Mouse (Mus musculus): ENCODE results near the gene Bud23. TPM values are rescaled to one million over a fixed set of nuclear protein-coding genes. Genes with fewer than 3 reads are reported as not detected.
"Not testable (repeated sequence)": the region's sequence is repeated elsewhere in the genome, so short reads cannot be mapped to it uniquely, and the experiment has no call there.

Gene Bud23
- total RNA-seq (2021), result 10 to 100 TPM; 25.8 to 26.2 TPM
- long read RNA-seq, experiment 1, partial matches to known transcripts, result 50 of 53 reads
- long read RNA-seq, experiment 1, other reads (novel, unspliced or antisense), result 3 of 53 reads
- long read RNA-seq, experiment 2, partial matches to known transcripts, result 49 of 49 reads
- long read RNA-seq, experiment 2, other reads (novel, unspliced or antisense), result 0 of 49 reads

- DNase-seq, result not testable (repeated sequence)
- peak within 1 kb of the TSS; percentile 81 for H3K4me3 ChIP-seq
- intact Hi-C loops (cut with DNase I), result loop anchor here (5.0 kb wide), 1 partner anchor 53 kb away; no protein-coding TSS in a partner anchor
- H3K27ac ChIP-seq, result peak within 1 kb of the TSS; percentile 96
Measured at GRCm38 (mm10) chr5:135064909-135065446, at the start of gene Bud23. Bud23 (minus strand) TSS chr5:135064959.

- DNase-seq, result no peak
- intact Hi-C loops (cut with DNase I), result no loop called here
- Histone ChIP-seq H3K27ac (peak overlapping the region; percentile 8; the same call in 1 of the 2 replicates), H3K4me3 (no peak overlapping the region)
- no peak for TF ChIP-seq CTCF (IDR thresholded peaks at IDR 0.05)
Measured at GRCm38 (mm10) chr5:135113782-135114181, 49.0 kb upstream of the Bud23 start.

GRCm38 (mm10) chr5:135109976-135110375 is 45.2 kb upstream of the Bud23 start:
- Histone ChIP-seq H3K4me3 (no peak overlapping the region; the same call in 1 of the 2 replicates), H3K27ac (peak overlapping the region; percentile 95)
- no peak for TF ChIP-seq CTCF (IDR thresholded peaks at IDR 0.05)
- no peak for DNase-seq
- intact Hi-C loops (cut with DNase I), result no loop called here

- peak overlapping the region; percentile 90 for H3K4me3 ChIP-seq
- peak; percentile 77 for DNase-seq
- H3K27ac ChIP-seq, result peak overlapping the region; percentile 95
- intact Hi-C loops (cut with DNase I), result no loop called here
- TF ChIP-seq CTCF (IDR thresholded peaks at IDR 0.05), result no peak
Measured at GRCm38 (mm10) chr5:135109426-135109825, 44.7 kb upstream of the Bud23 start.

- H3K4me3 ChIP-seq, result peak overlapping the region; percentile 90
- DNase-seq, result no peak
- intact Hi-C loops (cut with DNase I), result no loop called here
- TF ChIP-seq CTCF (IDR thresholded peaks at IDR 0.05), result no peak
- H3K27ac ChIP-seq, result peak overlapping the region; percentile 95
Measured at GRCm38 (mm10) chr5:135109017-135109416, 44.3 kb upstream of the Bud23 start.

- intact Hi-C loops (cut with DNase I), result loop anchor here (1.0 kb wide), 1 partner anchor 79 kb away; the partner anchor contains the start of gene Baz1b
- peak; percentile 84 for TF ChIP-seq CTCF (IDR thresholded peaks at IDR 0.05)
- peak; percentile 96 for DNase-seq
- Histone ChIP-seq H3K27ac (peak overlapping the region; percentile 95), H3K4me3 (peak overlapping the region; percentile 90)
Measured at GRCm38 (mm10) chr5:135107521-135108501, 43.1 kb upstream of the Bud23 start.

- TF ChIP-seq CTCF (IDR thresholded peaks at IDR 0.05), result no peak
- DNase-seq, result peak; percentile 93
- Histone ChIP-seq H3K27ac (peak overlapping the region; percentile 95), H3K4me3 (peak overlapping the region; percentile 90)
- intact Hi-C loops (cut with DNase I), result no loop called here
Measured at GRCm38 (mm10) chr5:135106758-135107256, 42.0 kb upstream of the Bud23 start.

- intact Hi-C loops (cut with DNase I), result loop anchor here (5.0 kb wide), 1 partner anchor 87 kb away; no protein-coding TSS in a partner anchor
- Histone ChIP-seq H3K4me3 (no peak overlapping the region), H3K27ac (no peak overlapping the region)
- TF ChIP-seq CTCF (IDR thresholded peaks at IDR 0.05), result peak; percentile 61
- no peak for DNase-seq
Measured at GRCm38 (mm10) chr5:135103999-135104660, 39.4 kb upstream of the Bud23 start.

GRCm38 (mm10) chr5:135100981-135101380 is 36.2 kb upstream of the Bud23 start:
- intact Hi-C loops (cut with DNase I), result loop anchor here (5.0 kb wide), 1 partner anchor 84 kb away; no protein-coding TSS in a partner anchor
- no peak for DNase-seq
- H3K27ac ChIP-seq, result no peak overlapping the region
- no peak for TF ChIP-seq CTCF (IDR thresholded peaks at IDR 0.05)
- H3K4me3 ChIP-seq, result no peak overlapping the region

- no peak within 1 kb of the TSS for H3K27ac ChIP-seq
- peak; percentile 27 for DNase-seq
- no peak for TF ChIP-seq CTCF (IDR thresholded peaks at IDR 0.05)
- intact Hi-C loops (cut with DNase I), result no loop called here
- H3K4me3 ChIP-seq, result no peak within 1 kb of the TSS
Measured at GRCm38 (mm10) chr5:135089653-135090052, 24.9 kb upstream of the Bud23 start, which contains the start of gene Mlxipl. Mlxipl (plus strand) TSS chr5:135089890.

- Histone ChIP-seq H3K4me3 (no peak overlapping the region), H3K27ac (no peak overlapping the region)
- DNase-seq, result no peak
- intact Hi-C loops (cut with DNase I), result no loop called here
- TF ChIP-seq CTCF (IDR thresholded peaks at IDR 0.05), result no peak
Measured at GRCm38 (mm10) chr5:135086871-135087270, 22.1 kb upstream of the Bud23 start.

GRCm38 (mm10) chr5:135080539-135080938 is 15.8 kb upstream of the Bud23 start:
- no peak for DNase-seq
- Histone ChIP-seq H3K27ac (no peak overlapping the region), H3K4me3 (no peak overlapping the region)
- TF ChIP-seq CTCF (IDR thresholded peaks at IDR 0.05), result no peak
- intact Hi-C loops (cut with DNase I), result no loop called here
